Mouse (Mus musculus) small intestine, adult 2 months (tissue): ENCODE measurements at regions not wholly inside any gene's neighbourhood (a gene's known extent, or its start where the extent isn't known, plus 50 kb on each side); places are given as distances from the start of the nearest gene placed in this dataset.

ENCODE experiments used
- H3K27ac ChIP-seq: fragments of 200-500 bp; 2 replicates; pipeline ENCODE4 v1.5.1; 2012; ENCODE audit warnings: low read depth, low read length, control low read depth, inconsistent platforms; ENCODE audit not compliant: insufficient read depth
- H3K27me3 ChIP-seq: fragments of 200-500 bp; 2 replicates; pipeline ENCODE4 v1.6.1; 2012; ENCODE audit warnings: mild to moderate bottlenecking, moderate library complexity, low read length, inconsistent platforms; ENCODE audit not compliant: control insufficient read depth, insufficient read depth
- H3K36me3 ChIP-seq: fragments of 200-500 bp; 2 replicates; pipeline ENCODE4 v1.6.1; 2012; ENCODE audit warnings: mild to moderate bottlenecking, low read length, control low read depth, inconsistent platforms; ENCODE audit not compliant: control insufficient read depth, insufficient read depth
- H3K4me1 ChIP-seq: fragments of 200-500 bp; 2 replicates; pipeline ENCODE4 v1.6.1; 2012; ENCODE audit warnings: low read length, inconsistent platforms, mixed read lengths; ENCODE audit not compliant: control insufficient read depth, insufficient read depth, insufficient read length
- H3K4me3 ChIP-seq: fragments of 200-500 bp; 2 replicates; pipeline ENCODE4 v1.5.1; 2012; ENCODE audit warnings: low read depth, mild to moderate bottlenecking, control low read depth, inconsistent platforms, low read length, moderate library complexity
- CTCF ChIP-seq: fragments of 200-500 bp; IDR thresholded peaks from 2 replicates; pipeline ENCODE4 v1.5.1; 2012; ENCODE audit warnings: low read depth, mild to moderate bottlenecking, control low read depth, inconsistent platforms, low read length, moderate library complexity, mixed read lengths; ENCODE audit not compliant: insufficient replicate concordance, insufficient read length; ENCODE audit errors: extremely low read depth
- POLR2A ChIP-seq: fragments of 200-500 bp; IDR thresholded peaks from 2 replicates; pipeline ENCODE4 v1.6.1; 2012; ENCODE audit warnings: low read depth, mild to moderate bottlenecking, control low read depth, inconsistent platforms, low read length, moderate library complexity
- WGBS: fragments of 180-500 bp; shearing (Covaris S2); methylation state at CpG from one replicate; pipeline ENCODE4 v1.1.7; 2018; 5-methylcytosine and 5-hydroxymethylcytosine counted together

DNA sequence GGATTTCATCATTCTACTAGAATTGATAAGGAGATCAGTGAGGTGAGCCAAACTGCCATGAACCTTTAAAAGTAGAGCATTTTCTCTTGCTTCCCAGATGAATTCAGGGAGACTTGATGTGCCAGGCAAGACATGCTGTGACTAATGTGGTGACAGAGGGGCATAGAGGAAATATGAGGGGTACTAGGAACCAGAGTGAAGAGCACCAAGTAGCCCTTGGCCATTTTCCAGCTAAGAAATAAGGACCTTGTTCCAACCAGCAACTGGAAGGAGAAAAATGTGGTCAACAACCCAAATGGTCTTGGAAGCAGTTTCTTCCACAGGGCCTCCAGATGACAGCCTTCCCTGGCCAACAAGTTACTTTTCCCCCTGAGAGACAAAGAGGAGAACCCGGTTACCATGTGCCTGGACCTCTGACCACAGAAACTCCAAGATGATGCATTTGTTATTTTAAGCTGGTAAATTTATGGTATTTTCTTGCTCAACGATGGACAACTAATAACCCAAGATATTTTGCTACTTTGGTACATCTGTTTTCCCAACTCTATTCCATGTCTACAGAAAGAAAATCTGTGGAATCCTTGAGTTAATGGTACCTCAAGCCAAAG lies 351.8 kb downstream of the Osr1 start:
- H3K36me3 ChIP-seq: no peaks in the 10 kb centered on the region
- no peaks in the 10 kb centered on the region for H3K27me3 ChIP-seq
- H3K27ac ChIP-seq: no peak overlapping the region
- no peaks in the 10 kb centered on the region for H3K4me1 ChIP-seq
- WGBS: 76% methylated on average over 2 of the region's 2 CpGs
- TF ChIP-seq POLR2A (no peak), CTCF (no peak)
- H3K4me3 ChIP-seq: no peak overlapping the region

DNA sequence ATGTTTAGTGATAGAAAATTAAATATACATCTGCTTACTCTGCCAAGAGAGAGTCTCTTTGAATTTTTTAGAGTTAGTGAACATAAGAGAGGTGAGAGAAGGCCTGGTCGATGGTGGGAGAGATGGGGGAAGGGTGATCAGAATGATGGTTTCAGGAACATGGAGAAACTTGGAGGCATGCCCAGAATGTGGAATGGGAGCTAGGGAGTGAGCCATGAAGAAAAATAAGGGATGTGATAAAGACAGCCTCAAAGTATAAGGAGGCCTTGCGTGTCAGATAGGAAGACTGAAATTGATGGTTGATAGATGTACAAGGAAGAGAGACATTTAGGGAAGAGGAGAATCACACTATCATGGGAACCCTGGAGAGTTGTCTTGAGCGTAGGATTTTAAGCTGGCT lies 354.6 kb downstream of the Osr1 start:
- Histone ChIP-seq H3K27me3 (no peaks in the 10 kb centered on the region), H3K27ac (no peak overlapping the region), H3K4me1 (no peaks in the 10 kb centered on the region), H3K36me3 (no peaks in the 10 kb centered on the region), H3K4me3 (no peak overlapping the region)
- TF ChIP-seq POLR2A: no peak
- TF ChIP-seq CTCF: no peak
- WGBS: 74% methylated on average over 3 of the region's 3 CpGs

DNA sequence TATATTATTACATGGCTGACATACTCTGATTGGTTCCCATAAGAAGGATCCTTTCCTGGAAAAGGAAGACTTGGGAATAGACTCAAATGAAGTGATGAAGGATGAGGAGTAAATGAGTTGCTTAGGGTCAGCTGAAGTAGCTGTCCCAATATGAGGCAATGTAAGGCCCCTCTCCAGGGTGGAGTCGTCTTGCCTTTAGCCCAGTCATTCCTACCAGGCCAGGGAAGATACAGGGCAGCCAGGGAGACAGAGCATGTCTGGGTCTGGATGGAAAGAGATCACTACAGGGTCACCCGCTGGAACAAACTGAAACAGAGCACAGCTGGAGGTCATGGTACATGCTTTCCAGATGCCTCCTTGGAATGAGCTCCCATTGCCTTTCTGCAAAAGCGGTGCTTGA lies 364.2 kb downstream of the Osr1 start:
- Histone ChIP-seq H3K4me1 (no peaks in the 10 kb centered on the region), H3K36me3 (no peaks in the 10 kb centered on the region), H3K27me3 (no peaks in the 10 kb centered on the region), H3K4me3 (no peak overlapping the region), H3K27ac (no peak overlapping the region)
- 82% methylated on average over 3 of the region's 3 CpGs for WGBS
- TF ChIP-seq POLR2A (no peak), CTCF (no peak)

DNA sequence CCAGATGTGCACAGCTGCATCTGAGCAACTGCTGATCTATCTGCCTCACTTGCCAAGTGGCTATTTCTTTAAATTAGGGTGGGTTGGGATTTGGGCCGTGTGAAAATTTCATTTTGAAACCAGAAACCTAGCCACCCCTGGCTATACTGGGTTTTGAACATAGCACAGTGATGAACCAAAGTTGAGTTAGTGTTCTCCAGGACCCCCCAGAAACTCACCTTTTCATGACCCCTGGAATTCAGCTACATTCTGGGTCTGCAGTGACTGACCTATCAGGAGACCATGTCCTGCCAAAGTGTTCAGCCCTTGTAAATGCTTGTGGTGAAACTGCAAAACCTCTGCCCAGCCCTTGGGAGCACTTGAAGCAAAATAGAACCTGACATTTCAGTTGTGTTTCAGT lies 371.4 kb downstream of the Osr1 start:
- no peak overlapping the region for H3K4me3 ChIP-seq
- H3K27ac ChIP-seq: no peak overlapping the region
- H3K4me1 ChIP-seq: no peaks in the 10 kb centered on the region
- 69% methylated on average over 1 of the region's 1 CpGs for WGBS
- no peaks in the 10 kb centered on the region for H3K27me3 ChIP-seq
- no peak for TF ChIP-seq CTCF
- no peak for TF ChIP-seq POLR2A
- no peaks in the 10 kb centered on the region for H3K36me3 ChIP-seq

DNA sequence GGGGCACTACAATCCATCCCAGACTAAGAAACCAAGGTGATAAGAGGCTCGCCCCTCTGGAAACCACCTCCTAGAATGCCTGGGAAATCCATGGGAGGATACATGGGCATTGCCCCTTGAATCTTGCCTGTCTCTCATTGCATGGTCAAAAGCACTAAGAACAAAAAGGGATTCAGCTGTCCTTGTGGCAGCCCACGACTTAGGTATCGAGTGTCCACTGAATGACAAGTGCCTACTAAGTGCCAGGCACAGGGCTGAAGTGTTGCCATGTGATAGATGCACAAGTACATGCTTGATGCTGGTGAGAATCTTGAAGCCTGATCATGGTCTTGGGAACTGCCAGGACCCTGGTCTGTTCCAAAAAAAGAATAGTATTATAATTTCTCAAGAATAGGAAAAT lies 371.9 kb downstream of the Osr1 start:
- TF ChIP-seq POLR2A: no peak
- no peak for TF ChIP-seq CTCF
- Histone ChIP-seq H3K4me1 (no peaks in the 10 kb centered on the region), H3K27ac (no peak overlapping the region), H3K36me3 (no peaks in the 10 kb centered on the region), H3K27me3 (no peaks in the 10 kb centered on the region), H3K4me3 (no peak overlapping the region)
- 81% methylated on average over 3 of the region's 3 CpGs for WGBS

DNA sequence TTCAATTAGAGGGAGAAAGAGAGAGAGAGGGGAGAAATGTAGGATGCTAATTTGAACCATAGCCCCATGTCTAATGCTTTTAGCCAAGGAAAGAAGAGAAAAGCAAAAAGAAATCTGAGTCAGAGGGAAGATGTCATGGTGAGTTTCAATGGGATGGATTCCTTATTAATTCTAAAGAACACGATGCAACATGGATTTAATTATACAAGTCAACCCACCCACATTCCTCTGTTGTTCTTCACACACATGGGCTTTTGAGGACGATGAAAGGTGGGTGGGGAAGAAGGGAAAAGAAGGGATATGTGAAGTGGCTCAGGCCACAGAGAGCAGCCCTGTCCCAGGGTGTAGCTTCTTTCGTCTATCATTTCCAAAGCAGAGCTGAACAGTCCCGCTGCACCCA lies 378.9 kb downstream of the Osr1 start:
- TF ChIP-seq CTCF: no peak
- no peak overlapping the region for H3K27ac ChIP-seq
- no peaks in the 10 kb centered on the region for H3K4me1 ChIP-seq
- 78% methylated on average over 4 of the region's 4 CpGs for WGBS
- H3K4me3 ChIP-seq: no peak overlapping the region
- no peaks in the 10 kb centered on the region for H3K27me3 ChIP-seq
- no peaks in the 10 kb centered on the region for H3K36me3 ChIP-seq

DNA sequence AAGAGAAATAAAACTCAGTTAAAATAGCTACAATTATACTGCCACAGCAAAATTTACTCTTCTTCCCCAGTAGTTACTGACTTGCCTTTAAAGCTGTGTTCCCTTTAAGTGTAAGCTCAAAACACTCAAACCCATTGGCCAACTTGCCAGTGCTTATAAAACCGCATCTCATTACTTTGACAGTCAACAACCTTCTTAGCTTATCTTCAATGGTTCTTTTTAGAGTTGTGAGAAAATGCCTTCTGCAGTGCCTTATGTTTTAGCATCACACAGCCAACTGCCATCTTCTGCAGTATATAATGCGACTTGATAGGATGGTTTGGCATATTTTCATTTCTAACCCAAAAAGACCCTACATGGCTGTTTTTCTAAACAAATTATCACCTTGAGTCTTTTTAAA lies 382.5 kb downstream of the Osr1 start:
- Histone ChIP-seq H3K4me1 (no peaks in the 10 kb centered on the region), H3K27me3 (no peaks in the 10 kb centered on the region), H3K27ac (no peak overlapping the region), H3K4me3 (no peak overlapping the region), H3K36me3 (no peaks in the 10 kb centered on the region)
- WGBS: 95% methylated on average over 2 of the region's 2 CpGs
- TF ChIP-seq CTCF: no peak
- no peak for TF ChIP-seq POLR2A
